Mouse (Mus musculus): ENCODE results near the gene Olfr492. TPM values are rescaled to one million over a fixed set of nuclear protein-coding genes. Genes with fewer than 3 reads are reported as not detected.

Olfr492 gene
- total and polyA plus RNA-seq, 3 experiments = not detected

DNA sequence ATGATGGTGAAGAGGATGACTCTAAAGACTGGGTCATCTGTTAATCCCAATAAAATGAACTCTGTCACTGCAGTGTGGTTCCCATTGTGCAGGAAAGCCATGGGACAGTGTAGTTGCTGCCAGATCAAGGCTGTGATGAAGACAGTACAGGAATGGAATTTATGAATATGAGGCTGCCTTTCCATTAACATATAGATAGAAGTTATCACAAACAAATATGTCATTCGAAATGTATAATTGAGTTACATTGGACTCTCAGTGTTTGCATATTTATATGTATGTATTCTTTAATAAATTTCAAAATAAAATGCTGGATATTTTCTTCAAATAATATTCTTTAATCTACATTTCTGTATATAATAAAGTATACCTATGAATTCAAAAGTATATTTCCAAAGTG lies 23.4 kb upstream of the Olfr492 start, which contains the start of gene Olfr493:
Olfr493 (minus strand) TSS at position 101 of the 400 bp plus-strand sequence.
- H3K9me3 ChIP-seq (replicated peaks; ENCODE audit: insufficient read depth, low read length) = no peaks in the 10 kb centered on the region
- no peaks in the 10 kb centered on the region for H3K36me3 ChIP-seq (ENCODE audit: control insufficient read depth in 1 of 2, insufficient read depth in 2 of 2, low read length in 2 of 2)
- H3K4me1 ChIP-seq (ENCODE audit: control insufficient read depth in 1 of 2, insufficient read depth in 2 of 2, low read length in 2 of 2) = no peaks in the 10 kb centered on the region
- H3K9ac ChIP-seq (ENCODE audit: control insufficient read depth, low read depth, low read length, poor library complexity, severe bottlenecking) = no peak within 1 kb of the TSS
- TF ChIP-seq CTCF (IDR thresholded peaks at IDR 0.05 in 2 of 3, conservative IDR thresholded peaks at IDR 0.05 in 1 of 3; ENCODE audit: control insufficient read depth in 1 of 3, insufficient read depth in 1 of 3, low read depth in 2 of 3, low read length in 3 of 3, poor library complexity in 1 of 3, severe bottlenecking in 1 of 3) (no peak), ZMIZ1 (IDR thresholded peaks at IDR 0.05; ENCODE audit: low read depth, low read length) (no peak), UBTF (IDR thresholded peaks at IDR 0.05; ENCODE audit: borderline replicate concordance, insufficient read depth, low read depth, low read length) (no peak), CHD1 (IDR thresholded peaks at IDR 0.05; ENCODE audit: low read depth, low read length) (no peak), E2F4 (IDR thresholded peaks at IDR 0.05; ENCODE audit: borderline replicate concordance, low read depth, low read length) (no peak), MYB (IDR thresholded peaks at IDR 0.05; ENCODE audit: low read depth, low read length) (no peak), RAD21 (IDR thresholded peaks at IDR 0.05; ENCODE audit: low read depth, low read length) (no peak), ZKSCAN1 (IDR thresholded peaks at IDR 0.05; ENCODE audit: low read depth, low read length) (no peak), MAX (IDR thresholded peaks at IDR 0.05; ENCODE audit: low read length) (no peak), POLR2A (IDR thresholded peaks at IDR 0.05; ENCODE audit: control insufficient read depth in 1 of 2, insufficient read depth in 1 of 2, low read depth in 1 of 2, low read length in 2 of 2, poor library complexity in 1 of 2) (no peak), MYC (IDR thresholded peaks at IDR 0.05; ENCODE audit: low read depth, low read length) (no peak), JUND (IDR thresholded peaks at IDR 0.05; ENCODE audit: low read depth, low read length) (no peak), TBP (IDR thresholded peaks at IDR 0.05; ENCODE audit: low read depth, low read length) (no peak), EP300 (IDR thresholded peaks at IDR 0.05; ENCODE audit: low read depth in 1 of 2, low read length in 2 of 2) (no peak), MXI1 (IDR thresholded peaks at IDR 0.05; ENCODE audit: low read depth, low read length) (no peak), ETS1 (IDR thresholded peaks at IDR 0.05; ENCODE audit: low read depth, low read length) (no peak), POLR2AphosphoS2 (IDR thresholded peaks at IDR 0.05; ENCODE audit: low read length) (no peak), MAFK (IDR thresholded peaks at IDR 0.05; ENCODE audit: borderline replicate concordance, low read depth, low read length) (no peak), NRF1 (IDR thresholded peaks at IDR 0.05; ENCODE audit: insufficient read depth, low read depth, low read length, poor library complexity, severe bottlenecking) (no peak), MEF2A (IDR thresholded peaks at IDR 0.05; ENCODE audit: extremely low read depth, insufficient replicate concordance, low read depth, low read length, poor library complexity, severe bottlenecking) (no peak)
- no peaks in the 10 kb centered on the region for H3K79me2 ChIP-seq (ENCODE audit: control insufficient read depth, insufficient read depth, low read length, poor library complexity)
- no peak within 1 kb of the TSS for H3K27ac ChIP-seq (ENCODE audit: control insufficient read depth, low read depth, low read length)
- no peaks in the 10 kb centered on the region for H3K27me3 ChIP-seq (ENCODE audit: control insufficient read depth in 1 of 2, insufficient read depth in 2 of 2, low read length in 2 of 2)
- no peak for DNase-seq (ENCODE audit: low read depth, low spot score)
- no peak within 1 kb of the TSS for H3K4me3 ChIP-seq (ENCODE audit: control insufficient read depth in 1 of 2, insufficient read depth in 1 of 2, low read depth in 2 of 2, low read length in 2 of 2)

DNA sequence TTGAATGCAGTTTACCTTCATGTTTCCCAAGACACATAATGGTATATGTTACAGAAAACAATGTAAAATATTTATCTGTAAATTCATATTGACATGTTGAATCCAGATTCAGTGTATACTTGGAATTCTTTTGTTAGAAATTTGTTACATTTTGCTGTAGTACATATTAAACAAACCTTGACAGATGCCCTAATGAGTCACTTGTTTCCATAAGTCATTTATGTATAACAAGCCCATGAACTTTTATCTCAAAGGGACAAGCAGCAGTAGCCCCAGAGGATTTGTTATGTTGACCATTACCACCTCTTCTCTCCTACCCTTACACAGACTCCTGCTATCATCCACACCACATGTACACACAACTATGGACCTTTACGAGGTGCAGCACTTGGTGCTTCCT lies 10.3 kb downstream of the Olfr492 start, which contains the start of gene Olfr491:
Olfr491 (plus strand) TSS at position 301 of the 400 bp plus-strand sequence.
- H3K27ac ChIP-seq (ENCODE audit: control insufficient read depth, low read depth, low read length) = no peak within 1 kb of the TSS
- no peaks in the 10 kb centered on the region for H3K36me3 ChIP-seq (ENCODE audit: control insufficient read depth in 1 of 2, insufficient read depth in 2 of 2, low read length in 2 of 2)
- H3K4me1 ChIP-seq (ENCODE audit: control insufficient read depth in 1 of 2, insufficient read depth in 2 of 2, low read length in 2 of 2) = no peaks in the 10 kb centered on the region
- H3K9ac ChIP-seq (ENCODE audit: control insufficient read depth, low read depth, low read length, poor library complexity, severe bottlenecking) = no peak within 1 kb of the TSS
- DNase-seq (ENCODE audit: low read depth, low spot score) = no peak
- no peaks in the 10 kb centered on the region for H3K9me3 ChIP-seq (replicated peaks; ENCODE audit: insufficient read depth, low read length)
- TF ChIP-seq MYB (IDR thresholded peaks at IDR 0.05; ENCODE audit: low read depth, low read length) (no peak), POLR2AphosphoS5 (IDR thresholded peaks at IDR 0.05; ENCODE audit: borderline replicate concordance, low read depth, low read length) (no peak), ZKSCAN1 (IDR thresholded peaks at IDR 0.05; ENCODE audit: low read depth, low read length) (no peak), HCFC1 (IDR thresholded peaks at IDR 0.05; ENCODE audit: low read depth, low read length) (no peak)
- no peaks in the 10 kb centered on the region for H3K79me2 ChIP-seq (ENCODE audit: control insufficient read depth, insufficient read depth, low read length, poor library complexity)
- no peaks in the 10 kb centered on the region for H3K27me3 ChIP-seq (ENCODE audit: control insufficient read depth in 1 of 2, insufficient read depth in 2 of 2, low read length in 2 of 2)
- H3K4me3 ChIP-seq (ENCODE audit: control insufficient read depth in 1 of 2, insufficient read depth in 1 of 2, low read depth in 2 of 2, low read length in 2 of 2) = no peak within 1 kb of the TSS

Data from MEL (cell line).